Mouse (Mus musculus): ENCODE data around the gene Padi6. TPM values are rescaled to one million over a fixed set of nuclear protein-coding genes. Genes with fewer than 3 reads are reported as not detected.

Gene Padi6
- total RNA-seq (2014; rRNA removed) (0.18 and 0.58 TPM in 2 replicates), polyA plus RNA-seq (2015; fragmentation: Nextera tagmentation; extraction: Ambion mirVana) (0.11 and 0.16 TPM in 2 replicates)

DNA sequence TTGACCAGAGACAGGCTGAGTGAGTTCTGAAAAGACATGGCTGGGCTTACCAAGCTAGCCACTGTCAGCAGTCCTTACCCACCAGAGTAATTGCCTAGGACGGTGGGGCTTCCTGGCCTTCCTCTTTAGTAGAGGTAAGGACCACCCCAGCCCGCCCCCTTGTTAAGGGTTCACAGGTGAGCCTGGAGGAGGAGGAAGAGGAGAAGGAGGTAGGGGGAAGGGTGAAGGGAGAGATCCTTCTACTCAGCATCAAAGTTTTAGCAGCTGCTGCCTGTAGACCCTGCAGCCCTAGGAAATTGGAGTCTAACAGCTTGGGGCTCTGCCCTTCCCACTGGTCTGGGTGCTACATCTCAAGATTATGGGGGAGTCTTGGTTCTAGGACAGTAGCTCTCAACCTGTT lies at the start of gene Padi6:
TSS of gene Padi6 (minus strand) at position 101 of the 400 bp plus-strand sequence.
- no peak for DNase-seq (ENCODE audit: low spot score)
- H3K36me3 ChIP-seq (ENCODE audit: insufficient read depth, low read length) = no peaks in the 10 kb centered on the region
- H3K4me2 ChIP-seq (ENCODE audit: low read depth, low read length) = no peak within 1 kb of the TSS
- no peak for TF ChIP-seq CTCF (IDR thresholded peaks at IDR 0.05; ENCODE audit: low read depth)
- 80% methylated on average over 2 of the region's 2 CpGs for WGBS
- no peaks in the 10 kb centered on the region for H3K9me3 ChIP-seq (ENCODE audit: low read length)
- no peak for ATAC-seq
- H3K27me3 ChIP-seq (ENCODE audit: insufficient read depth, low read length) = no peaks in the 10 kb centered on the region
- no peak within 1 kb of the TSS for H3K9ac ChIP-seq (replicated peaks; ENCODE audit: low read length)
- no peak within 1 kb of the TSS for H3K27ac ChIP-seq
- no peaks in the 10 kb centered on the region for H3K4me1 ChIP-seq (ENCODE audit: insufficient read depth, low read length)
- H3K4me3 ChIP-seq (ENCODE audit: low read length) = no peak within 1 kb of the TSS

DNA sequence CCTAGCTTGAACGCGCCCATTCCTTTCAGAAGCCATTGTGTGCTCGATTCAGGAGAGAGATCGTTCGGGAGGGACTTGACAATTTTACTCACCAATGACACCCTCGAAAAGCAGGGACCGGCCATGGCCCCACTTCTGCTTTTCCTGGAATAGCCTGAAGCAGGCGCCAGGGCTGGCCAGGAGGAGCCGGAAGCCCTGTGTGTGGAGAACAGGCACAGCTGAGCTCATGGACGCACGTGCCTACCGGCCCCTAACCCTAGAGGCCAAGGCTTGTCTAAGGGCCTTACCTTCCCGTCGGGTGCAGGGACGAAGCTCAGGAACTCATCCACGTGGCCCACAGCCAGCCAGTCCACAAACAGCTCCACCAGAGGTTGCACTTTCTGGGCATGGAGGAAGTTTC lies 48.6 kb upstream of the Padi6 start:
- no peaks in the 10 kb centered on the region for H3K27me3 ChIP-seq (ENCODE audit: insufficient read depth, low read length)
- no peak overlapping the region for H3K27ac ChIP-seq
- H3K4me1 ChIP-seq (ENCODE audit: insufficient read depth, low read length) = no peaks in the 10 kb centered on the region
- 84% methylated on average over 16 of the region's 16 CpGs for WGBS
- no peaks in the 10 kb centered on the region for H3K36me3 ChIP-seq (ENCODE audit: insufficient read depth, low read length)
- H3K9ac ChIP-seq (replicated peaks; ENCODE audit: low read length) = no peak overlapping the region
- no peak overlapping the region for H3K4me2 ChIP-seq (ENCODE audit: low read depth, low read length)
- no peak for DNase-seq (ENCODE audit: low spot score)
- no peak for TF ChIP-seq CTCF (IDR thresholded peaks at IDR 0.05; ENCODE audit: low read depth)
- H3K4me3 ChIP-seq (ENCODE audit: low read length) = no peak overlapping the region
- no peak for ATAC-seq
- H3K9me3 ChIP-seq (ENCODE audit: low read length) = no peaks in the 10 kb centered on the region

GRCm38 (mm10) chr4:140789983-140790382 lies 47.5 kb upstream of the Padi6 start:
- no peak overlapping the region for H3K27ac ChIP-seq
- H3K9me3 ChIP-seq (ENCODE audit: low read length) = no peaks in the 10 kb centered on the region
- no peaks in the 10 kb centered on the region for H3K36me3 ChIP-seq (ENCODE audit: insufficient read depth, low read length)
- TF ChIP-seq CTCF (IDR thresholded peaks at IDR 0.05; ENCODE audit: low read depth) = no peak
- H3K4me1 ChIP-seq (ENCODE audit: insufficient read depth, low read length) = no peaks in the 10 kb centered on the region
- H3K4me2 ChIP-seq (ENCODE audit: low read depth, low read length) = no peak overlapping the region
- DNase-seq (ENCODE audit: low spot score) (no peak), ATAC-seq (no peak)
- no peak overlapping the region for H3K9ac ChIP-seq (replicated peaks; ENCODE audit: low read length)
- WGBS = 95% methylated on average over 4 of the region's 4 CpGs
- no peak overlapping the region for H3K4me3 ChIP-seq (ENCODE audit: low read length)
- H3K27me3 ChIP-seq (ENCODE audit: insufficient read depth, low read length) = no peaks in the 10 kb centered on the region

DNA sequence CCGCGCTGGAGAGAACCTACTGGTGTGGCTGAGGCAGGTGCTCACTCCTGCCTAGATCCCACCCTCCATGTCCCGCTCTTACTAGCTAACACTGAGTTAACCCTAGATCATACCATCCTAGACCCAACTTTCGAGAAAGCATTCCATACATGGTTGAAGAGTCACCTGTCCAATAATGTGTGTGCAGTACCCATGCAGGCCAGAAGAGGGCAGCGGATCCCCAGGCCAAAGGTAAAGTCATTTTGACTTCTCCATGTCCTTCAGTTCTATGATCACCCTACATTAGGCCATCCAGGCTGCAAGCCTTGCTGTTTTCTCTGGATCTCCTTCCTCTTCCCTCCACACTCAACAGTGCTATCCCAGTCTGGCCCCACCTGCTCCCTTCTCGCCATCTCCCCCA lies 46.5 kb upstream of the Padi6 start:
- no peak for ATAC-seq
- H3K9ac ChIP-seq (replicated peaks; ENCODE audit: low read length) = no peak overlapping the region
- H3K4me2 ChIP-seq (ENCODE audit: low read depth, low read length) = no peak overlapping the region
- WGBS = 47% methylated on average over 6 of the region's 6 CpGs
- H3K4me1 ChIP-seq (ENCODE audit: insufficient read depth, low read length) = no peaks in the 10 kb centered on the region
- peak; percentile 66 for DNase-seq (ENCODE audit: low spot score)
- no peaks in the 10 kb centered on the region for H3K27me3 ChIP-seq (ENCODE audit: insufficient read depth, low read length)
- no peak overlapping the region for H3K27ac ChIP-seq
- H3K4me3 ChIP-seq (ENCODE audit: low read length) = no peak overlapping the region
- TF ChIP-seq CTCF (IDR thresholded peaks at IDR 0.05; ENCODE audit: low read depth) = peak; percentile 97
- H3K36me3 ChIP-seq (ENCODE audit: insufficient read depth, low read length) = no peaks in the 10 kb centered on the region
- no peaks in the 10 kb centered on the region for H3K9me3 ChIP-seq (ENCODE audit: low read length)

DNA sequence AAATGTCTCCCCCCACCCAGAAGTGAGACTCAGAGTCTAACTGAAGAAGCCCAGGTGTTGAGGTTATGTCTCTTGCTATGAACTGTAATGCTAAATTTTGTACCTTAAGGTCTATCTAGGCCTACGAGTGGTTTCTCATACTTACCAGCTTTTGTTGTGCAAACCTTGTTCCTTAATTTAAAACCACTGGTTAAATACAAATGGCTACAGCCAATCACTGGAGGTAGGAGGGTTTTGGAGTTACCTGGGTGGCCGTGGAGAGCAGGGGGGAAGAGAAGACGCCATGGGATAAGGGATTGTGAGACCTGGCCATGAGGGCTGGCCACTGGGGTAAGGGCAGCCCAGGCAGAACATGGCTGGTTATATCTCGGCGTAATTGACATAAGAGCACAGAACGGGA lies 45.8 kb upstream of the Padi6 start:
- WGBS = 81% methylated on average over 6 of the region's 6 CpGs
- H3K27me3 ChIP-seq (ENCODE audit: insufficient read depth, low read length) = no peaks in the 10 kb centered on the region
- DNase-seq (ENCODE audit: low spot score) (no peak), ATAC-seq (no peak)
- TF ChIP-seq CTCF (IDR thresholded peaks at IDR 0.05; ENCODE audit: low read depth) = no peak
- H3K36me3 ChIP-seq (ENCODE audit: insufficient read depth, low read length) = no peaks in the 10 kb centered on the region
- no peaks in the 10 kb centered on the region for H3K4me1 ChIP-seq (ENCODE audit: insufficient read depth, low read length)
- H3K4me3 ChIP-seq (ENCODE audit: low read length) = no peak overlapping the region
- H3K9me3 ChIP-seq (ENCODE audit: low read length) = no peaks in the 10 kb centered on the region
- H3K27ac ChIP-seq = no peak overlapping the region
- H3K9ac ChIP-seq (replicated peaks; ENCODE audit: low read length) = no peak overlapping the region
- no peak overlapping the region for H3K4me2 ChIP-seq (ENCODE audit: low read depth, low read length)

GRCm38 (mm10) chr4:140787414-140787813 lies 45.0 kb upstream of the Padi6 start:
- no peak for ATAC-seq
- H3K4me3 ChIP-seq (ENCODE audit: low read length) = no peak overlapping the region
- no peak overlapping the region for H3K9ac ChIP-seq (replicated peaks; ENCODE audit: low read length)
- H3K9me3 ChIP-seq (ENCODE audit: low read length) = no peaks in the 10 kb centered on the region
- no peaks in the 10 kb centered on the region for H3K36me3 ChIP-seq (ENCODE audit: insufficient read depth, low read length)
- no peak for DNase-seq (ENCODE audit: low spot score)
- WGBS = 75% methylated on average over 4 of the region's 4 CpGs
- no peaks in the 10 kb centered on the region for H3K27me3 ChIP-seq (ENCODE audit: insufficient read depth, low read length)
- no peak overlapping the region for H3K27ac ChIP-seq
- no peak for TF ChIP-seq CTCF (IDR thresholded peaks at IDR 0.05; ENCODE audit: low read depth)
- no peaks in the 10 kb centered on the region for H3K4me1 ChIP-seq (ENCODE audit: insufficient read depth, low read length)
- H3K4me2 ChIP-seq (ENCODE audit: low read depth, low read length) = no peak overlapping the region

DNA sequence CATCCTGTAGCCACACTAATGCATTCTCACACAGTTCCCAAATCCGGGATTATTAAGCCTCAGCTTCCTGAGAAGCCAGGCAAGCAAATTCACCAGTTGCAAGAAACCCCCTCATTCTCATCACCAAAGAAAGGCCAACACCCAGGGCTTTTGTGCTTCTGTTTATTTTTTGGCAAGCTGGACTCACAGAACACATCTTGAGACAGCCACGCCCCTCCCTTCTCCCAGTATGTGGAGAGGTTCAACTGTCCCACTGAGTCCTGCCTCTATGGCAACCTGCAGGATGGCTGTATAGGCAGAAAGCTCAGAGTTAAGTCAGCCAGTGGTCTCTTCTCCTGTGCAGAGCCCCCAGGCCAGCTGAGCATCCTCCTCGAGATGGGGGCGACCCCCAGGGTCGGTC lies 42.8 kb upstream of the Padi6 start:
- Histone ChIP-seq H3K9ac (replicated peaks; ENCODE audit: low read length) (no peak overlapping the region), H3K27me3 (ENCODE audit: insufficient read depth, low read length) (no peaks in the 10 kb centered on the region), H3K4me1 (ENCODE audit: insufficient read depth, low read length) (no peaks in the 10 kb centered on the region), H3K4me3 (ENCODE audit: low read length) (no peak overlapping the region), H3K36me3 (ENCODE audit: insufficient read depth, low read length) (no peaks in the 10 kb centered on the region), H3K9me3 (ENCODE audit: low read length) (no peaks in the 10 kb centered on the region), H3K4me2 (ENCODE audit: low read depth, low read length) (no peak overlapping the region), H3K27ac (no peak overlapping the region)
- no peak for ATAC-seq
- 75% methylated on average over 5 of the region's 5 CpGs for WGBS
- DNase-seq (ENCODE audit: low spot score) = no peak
- no peak for TF ChIP-seq CTCF (IDR thresholded peaks at IDR 0.05; ENCODE audit: low read depth)
